Mouse (Mus musculus) embryonic facial prominence, embryonic 14.5 days (tissue): ENCODE results near the gene Gm10273. TPM values are rescaled to one million over a fixed set of nuclear protein-coding genes. Genes with fewer than 3 reads are reported as not detected.

Source experiments
- ATAC-seq: fragments of 200-750 bp; cut with Nextera tagmentation; 2 replicates; pipeline ENCODE4 v1.8.0; 2017; ENCODE audit warnings: low read depth, moderate number of reproducible peaks, moderate TSS enrichment
- DNase-seq: peaks from one replicate; pipeline ENCODE4 v3.0.0-alpha.2; 2015; ENCODE audit warnings: low spot score
- H3K27ac ChIP-seq: fragments of 300-500 bp; sonication (generic); replicated peaks from 2 replicates; pipeline ENCODE4 v1.5.1; 2014; ENCODE audit warnings: low read depth, mild to moderate bottlenecking, low read length, moderate library complexity
- H3K27me3 ChIP-seq: fragments of 300-500 bp; sonication (generic); replicated peaks from 2 replicates; pipeline ENCODE4 v1.6.1; 2014; ENCODE audit warnings: low read length; ENCODE audit not compliant: control insufficient read depth, insufficient read depth
- H3K36me3 ChIP-seq: fragments of 300-500 bp; sonication (generic); 2 replicates; pipeline ENCODE4 v1.6.1; 2014; ENCODE audit warnings: low read length, mixed read lengths; ENCODE audit not compliant: control insufficient read depth, insufficient read depth
- H3K4me1 ChIP-seq: fragments of 300-500 bp; sonication (generic); 2 replicates; pipeline ENCODE4 v1.6.1; 2014; ENCODE audit warnings: antibody characterized with exemption, low read length; ENCODE audit not compliant: control insufficient read depth, insufficient read depth
- H3K4me2 ChIP-seq: fragments of 300-500 bp; sonication (generic); 2 replicates; pipeline ENCODE4 v1.6.1; 2014; ENCODE audit warnings: low read depth, mild to moderate bottlenecking, low read length, moderate library complexity, mixed read lengths
- H3K4me3 ChIP-seq: fragments of 300-500 bp; sonication (generic); 2 replicates; pipeline ENCODE4 v1.5.1; 2014; ENCODE audit warnings: low read depth, mild to moderate bottlenecking, low read length
- H3K9ac ChIP-seq: fragments of 300-500 bp; sonication (generic); 2 replicates; pipeline ENCODE4 v1.6.1; 2014; ENCODE audit warnings: low read depth, mild to moderate bottlenecking, low read length, moderate library complexity, mixed read lengths
- H3K9me3 ChIP-seq: fragments of 300-500 bp; sonication (generic); 2 replicates; pipeline ENCODE4 v1.6.1; 2016; ENCODE audit warnings: low read length; ENCODE audit not compliant: control insufficient read depth
- WGBS: fragments of 180-500 bp; shearing (Covaris S2); extraction: QIAGEN DNeasy Blood & Tissue Kit; methylation state at CpG from one replicate; pipeline ENCODE4 v1.1.7; 2014; 5-methylcytosine and 5-hydroxymethylcytosine counted together
- polyA plus RNA-seq: library from polyadenylated mRNA; unstranded; fragments of >200 nt; fragmentation: Nextera tagmentation; extraction: Ambion mirVana; gene quantifications from 2 replicates; pipeline ENCODE4 v1.2.1, GENCODE M21; 2014

Gene Gm10273
- polyA plus RNA-seq, 1 experiment from 2014 or later, result not detected

DNA sequence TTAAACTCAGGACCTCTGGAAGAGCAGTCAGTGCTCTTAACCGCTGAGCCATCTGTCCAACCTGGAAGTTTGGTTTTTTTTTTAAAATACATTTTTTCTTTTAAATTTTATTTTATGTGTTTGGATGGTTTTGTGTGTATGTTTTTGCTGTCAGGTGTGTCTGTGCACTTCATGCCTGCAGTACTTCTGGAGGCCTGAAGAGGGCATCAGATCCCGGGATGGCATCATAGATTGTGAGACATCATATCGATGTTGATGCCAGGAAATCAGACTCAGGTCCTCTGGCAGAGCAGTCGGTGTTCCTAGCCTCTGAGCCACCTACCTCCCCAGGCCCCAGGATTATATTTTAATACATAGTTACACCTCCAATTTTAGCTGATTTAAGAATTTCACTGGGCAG, 18.3 kb downstream of the Gm10273 start:
- no peaks in the 10 kb centered on the region for H3K36me3 ChIP-seq
- H3K4me2 ChIP-seq, result no peak overlapping the region
- H3K27me3 ChIP-seq, result no peaks in the 10 kb centered on the region
- no peak for DNase-seq
- H3K4me3 ChIP-seq, result no peak overlapping the region
- no peak for ATAC-seq
- WGBS, result 84% methylated on average over 4 of the region's 4 CpGs
- H3K9me3 ChIP-seq, result no peaks in the 10 kb centered on the region
- H3K27ac ChIP-seq, result no peak overlapping the region
- no peak overlapping the region for H3K9ac ChIP-seq
- peaks cover 2% of the 10 kb centered on the region; the same call in 1 of the 2 replicates for H3K4me1 ChIP-seq

DNA sequence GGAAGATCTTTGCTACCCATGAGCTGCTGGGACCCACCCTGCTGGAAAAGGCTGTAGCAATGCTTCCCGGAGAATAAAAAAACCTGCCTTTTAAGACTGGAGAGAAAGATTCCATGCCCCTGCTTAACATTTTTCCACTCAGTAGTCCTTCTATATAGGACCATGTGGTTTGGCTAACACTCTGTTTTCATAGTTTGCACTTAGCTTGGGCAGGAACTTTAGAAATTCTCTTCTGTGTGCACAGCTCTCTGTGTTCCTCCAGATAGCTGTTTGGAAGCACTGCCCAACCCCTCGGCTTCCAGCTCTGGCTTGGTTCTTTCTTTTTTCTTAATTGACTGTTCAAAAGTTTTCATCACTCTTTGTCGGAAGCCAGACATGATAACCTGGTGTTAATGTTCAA, 21.2 kb downstream of the Gm10273 start:
- H3K4me3 ChIP-seq, result no peak overlapping the region
- WGBS, result 75% methylated on average over 3 of the region's 3 CpGs
- no peak overlapping the region for H3K4me2 ChIP-seq
- no peaks in the 10 kb centered on the region for H3K27me3 ChIP-seq
- no peak overlapping the region for H3K27ac ChIP-seq
- no peaks in the 10 kb centered on the region for H3K9me3 ChIP-seq
- H3K4me1 ChIP-seq, result no peaks in the 10 kb centered on the region
- peak; percentile 42 for DNase-seq
- ATAC-seq, result no peak
- H3K36me3 ChIP-seq, result no peaks in the 10 kb centered on the region
- no peak overlapping the region for H3K9ac ChIP-seq

- no peak overlapping the region for H3K27ac ChIP-seq
- no peak for ATAC-seq
- DNase-seq, result no peak
- no peaks in the 10 kb centered on the region for H3K36me3 ChIP-seq
- H3K4me3 ChIP-seq, result no peak overlapping the region
- no peaks in the 10 kb centered on the region for H3K9me3 ChIP-seq
- 93% methylated on average over 4 of the region's 4 CpGs for WGBS
- no peak overlapping the region for H3K4me2 ChIP-seq
- no peak overlapping the region for H3K9ac ChIP-seq
- no peaks in the 10 kb centered on the region for H3K27me3 ChIP-seq
- H3K4me1 ChIP-seq, result 0 out of 2 replicates have a peak, but pooled peaks cover 2% of the 10 kb centered on the region
These were observed 24.1 kb downstream of the Gm10273 start for GRCm38 (mm10) chr10:59419516-59419915.

GRCm38 (mm10) chr10:59424453-59424852, 29.0 kb downstream of the Gm10273 start:
- H3K36me3 ChIP-seq, result no peaks in the 10 kb centered on the region
- ATAC-seq (no peak), DNase-seq (no peak)
- no peak overlapping the region for H3K4me3 ChIP-seq
- no peak overlapping the region for H3K4me2 ChIP-seq
- H3K27ac ChIP-seq, result no peak overlapping the region
- no peaks in the 10 kb centered on the region for H3K27me3 ChIP-seq
- no peaks in the 10 kb centered on the region for H3K9me3 ChIP-seq
- WGBS, result 66% methylated on average over 3 of the region's 3 CpGs
- H3K9ac ChIP-seq, result no peak overlapping the region
- 0 out of 2 replicates have a peak, but pooled peaks cover 4% of the 10 kb centered on the region for H3K4me1 ChIP-seq

GRCm38 (mm10) chr10:59425369-59425768, 29.9 kb downstream of the Gm10273 start:
- 74% methylated on average over 7 of the region's 7 CpGs for WGBS
- Histone ChIP-seq H3K4me1 (0 out of 2 replicates have a peak, but pooled peaks cover 4% of the 10 kb centered on the region), H3K9ac (no peak overlapping the region), H3K4me3 (no peak overlapping the region), H3K36me3 (no peaks in the 10 kb centered on the region), H3K27ac (0 out of 2 replicates have a peak overlapping the region, but pooled peaks have one; percentile 41), H3K4me2 (no peak overlapping the region), H3K27me3 (no peaks in the 10 kb centered on the region), H3K9me3 (no peaks in the 10 kb centered on the region)
- ATAC-seq (peak; percentile 41; the same call in 1 of the 2 replicates), DNase-seq (peak; percentile 45)

GRCm38 (mm10) chr10:59426371-59426770, 30.9 kb downstream of the Gm10273 start:
- no peak overlapping the region for H3K4me2 ChIP-seq
- ATAC-seq, result no peak
- H3K27me3 ChIP-seq, result no peaks in the 10 kb centered on the region
- 69% methylated on average over 4 of the region's 4 CpGs for WGBS
- no peaks in the 10 kb centered on the region for H3K9me3 ChIP-seq
- 0 out of 2 replicates have a peak, but pooled peaks cover 4% of the 10 kb centered on the region for H3K4me1 ChIP-seq
- DNase-seq, result no peak
- no peaks in the 10 kb centered on the region for H3K36me3 ChIP-seq
- no peak overlapping the region for H3K27ac ChIP-seq
- no peak overlapping the region for H3K9ac ChIP-seq
- no peak overlapping the region for H3K4me3 ChIP-seq

DNA sequence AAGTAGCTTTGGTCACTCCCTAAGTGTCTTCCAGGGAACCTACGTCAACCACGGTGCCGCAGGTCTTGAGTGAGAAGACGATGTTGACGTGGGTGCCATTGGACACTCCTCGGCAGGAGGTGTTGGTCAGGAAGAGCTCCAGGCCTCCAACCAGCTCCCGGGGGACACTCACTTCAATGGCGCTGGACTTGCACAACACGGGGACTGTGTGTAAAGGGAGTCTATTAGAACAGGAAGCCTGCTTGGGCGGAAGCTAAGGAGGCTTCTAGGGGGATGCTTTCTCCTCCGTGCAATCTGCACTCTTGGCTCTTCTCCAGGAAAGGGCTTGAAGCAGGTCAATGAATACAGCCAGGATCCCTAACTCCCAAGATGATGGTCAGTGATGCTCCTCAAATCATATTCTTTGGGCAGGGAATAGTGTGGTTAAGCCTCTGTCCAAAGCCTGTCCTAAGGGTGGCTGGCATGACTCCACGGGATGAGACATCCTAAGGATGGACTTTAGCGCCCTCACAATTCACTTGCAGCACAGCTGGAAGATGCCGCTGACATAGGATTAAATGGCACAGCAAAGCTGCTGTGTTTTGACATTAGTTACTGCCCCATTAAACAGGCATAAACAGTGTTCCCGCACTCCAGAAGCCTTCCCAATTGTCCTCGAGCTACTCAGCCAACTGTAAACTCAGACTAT, 34.2 kb downstream of the Gm10273 start:
- WGBS, result 86% methylated on average over 16 of the region's 16 CpGs
- H3K9me3 ChIP-seq, result no peaks in the 10 kb centered on the region
- no peak for DNase-seq

GRCm38 (mm10) chr10:59430701-59431218, 35.3 kb downstream of the Gm10273 start:
- no peaks in the 10 kb centered on the region for H3K9me3 ChIP-seq
- 51% methylated on average over 6 of the region's 6 CpGs for WGBS
- DNase-seq (no peak), ATAC-seq (no peak)
- H3K9ac ChIP-seq, result no peak overlapping the region
- no peak overlapping the region for H3K4me3 ChIP-seq
- no peaks in the 10 kb centered on the region for H3K4me1 ChIP-seq
- no peak overlapping the region for H3K4me2 ChIP-seq
- H3K36me3 ChIP-seq, result no peaks in the 10 kb centered on the region
- H3K27me3 ChIP-seq, result no peaks in the 10 kb centered on the region
- H3K27ac ChIP-seq, result no peak overlapping the region

More for the DNA sequence above, 34.2 kb downstream of the Gm10273 start:
- H3K4me1 ChIP-seq, result 0 out of 2 replicates have a peak, but pooled peaks cover under 1% of the 10 kb centered on the region
- no peak overlapping the region for H3K9ac ChIP-seq
- no peak for ATAC-seq
- no peaks in the 10 kb centered on the region for H3K27me3 ChIP-seq
- H3K36me3 ChIP-seq, result no peaks in the 10 kb centered on the region
- H3K4me3 ChIP-seq, result no peak overlapping the region
- H3K27ac ChIP-seq, result no peak overlapping the region
- H3K4me2 ChIP-seq, result no peak overlapping the region

DNA sequence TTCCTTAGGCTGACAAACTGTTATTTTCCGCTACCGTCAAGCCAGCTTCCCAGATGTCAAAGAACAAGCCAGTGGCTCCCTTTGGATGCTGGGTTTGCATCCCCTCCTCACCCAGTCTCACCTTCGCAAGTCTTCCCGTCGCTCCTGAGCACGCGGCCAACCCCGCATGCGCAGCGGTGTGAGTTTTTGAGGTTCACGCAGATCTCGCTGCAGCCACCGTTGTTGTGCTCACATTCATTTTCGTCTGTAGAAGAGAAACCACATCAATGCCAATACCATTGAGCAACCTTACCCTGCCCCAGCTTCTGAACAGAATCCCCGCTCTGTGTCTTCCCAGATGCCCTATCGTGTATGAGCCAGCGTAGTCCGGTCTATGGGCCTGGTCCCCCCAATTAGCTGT, 40.3 kb downstream of the Gm10273 start:
- no peak overlapping the region for H3K9ac ChIP-seq
- no peak overlapping the region for H3K4me2 ChIP-seq
- no peak overlapping the region for H3K4me3 ChIP-seq
- no peak overlapping the region for H3K27ac ChIP-seq
- no peak for ATAC-seq
- WGBS, result 91% methylated on average over 18 of the region's 18 CpGs
- no peaks in the 10 kb centered on the region for H3K9me3 ChIP-seq
- DNase-seq, result no peak
- H3K36me3 ChIP-seq, result no peaks in the 10 kb centered on the region
- peaks cover 15% of the 10 kb centered on the region for H3K4me1 ChIP-seq
- H3K27me3 ChIP-seq, result no peaks in the 10 kb centered on the region
